Mouse (Mus musculus) limb, embryonic 13.5 days (tissue): ENCODE data around the gene Farsa. TPM values are rescaled to one million over a fixed set of nuclear protein-coding genes. Genes with fewer than 3 reads are reported as not detected.

Experiments
- ATAC-seq: fragments of 200-750 bp; cut with Nextera tagmentation; 2 replicates; pipeline ENCODE4 v1.8.0; 2017; ENCODE audit warnings: low read depth, moderate number of reproducible peaks, moderate TSS enrichment; ENCODE audit not compliant: low FRiP score
- H3K27ac ChIP-seq: fragments of 300-500 bp; sonication (generic); 2 replicates; pipeline ENCODE4 v1.5.1; 2015; ENCODE audit warnings: inconsistent platforms, mild to moderate bottlenecking, moderate library complexity
- H3K27me3 ChIP-seq: fragments of 300-500 bp; sonication (generic); 2 replicates; pipeline ENCODE4 v1.6.1; 2015; ENCODE audit warnings: mild to moderate bottlenecking, inconsistent platforms
- H3K36me3 ChIP-seq: fragments of 300-500 bp; sonication (generic); 2 replicates; pipeline ENCODE4 v1.6.1; 2015; ENCODE audit warnings: inconsistent platforms, mild to moderate bottlenecking, moderate library complexity
- H3K4me1 ChIP-seq: fragments of 300-500 bp; sonication (generic); 2 replicates; pipeline ENCODE4 v1.6.1; 2015; ENCODE audit warnings: inconsistent platforms
- H3K4me2 ChIP-seq: fragments of 300-500 bp; sonication (generic); replicated peaks from 2 replicates; pipeline ENCODE4 v1.6.1; 2015; ENCODE audit warnings: inconsistent platforms, mild to moderate bottlenecking, moderate library complexity
- H3K4me3 ChIP-seq: fragments of 300-500 bp; sonication (generic); 2 replicates; pipeline ENCODE4 v1.5.1; 2015; ENCODE audit warnings: moderate library complexity, mild to moderate bottlenecking, inconsistent platforms
- H3K9ac ChIP-seq: fragments of 300-500 bp; sonication (generic); 2 replicates; pipeline ENCODE4 v1.6.1; 2015; ENCODE audit warnings: mild to moderate bottlenecking, inconsistent platforms
- H3K9me3 ChIP-seq: fragments of 300-500 bp; sonication (generic); 2 replicates; pipeline ENCODE4 v1.6.1; 2016; ENCODE audit warnings: inconsistent platforms
- WGBS: fragments of 180-500 bp; shearing (Covaris S2); methylation state at CpG from one replicate; pipeline ENCODE4 v1.1.7; 2015; 5-methylcytosine and 5-hydroxymethylcytosine counted together
- polyA plus RNA-seq: library from polyadenylated mRNA; unstranded; fragments of >200 nt; fragmentation: Nextera tagmentation; extraction: Ambion mirVana; gene quantifications from 2 replicates; pipeline ENCODE4 v1.2.1, GENCODE M21; 2015

Gene Farsa
- polyA plus RNA-seq, 1 experiment from 2014 or later: 109 TPM

DNA sequence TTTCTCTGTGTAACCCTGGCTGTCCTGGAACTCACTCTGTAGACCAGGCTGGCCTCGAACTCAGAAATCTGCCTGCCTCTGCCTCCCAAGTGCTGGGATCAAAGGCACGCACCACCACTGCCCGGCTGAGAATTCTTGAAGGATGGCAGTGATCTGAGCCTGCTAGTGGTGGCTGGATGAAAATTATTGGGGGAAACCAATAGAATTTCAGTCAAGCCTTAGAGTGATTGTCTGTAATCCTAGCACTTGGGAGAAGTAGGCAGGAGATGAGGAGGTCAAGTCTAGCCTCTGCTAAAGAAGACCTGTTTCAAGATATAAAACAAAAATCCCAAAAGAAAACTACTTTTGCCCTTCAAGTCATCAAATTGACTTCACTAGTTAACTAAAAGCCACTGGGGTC is 355 bp upstream of the Farsa start:
- no peaks in the 10 kb centered on the region for H3K9me3 ChIP-seq
- peaks cover 13% of the 10 kb centered on the region for H3K4me1 ChIP-seq
- no peak for ATAC-seq
- no peaks in the 10 kb centered on the region for H3K27me3 ChIP-seq
- H3K27ac ChIP-seq: no peak overlapping the region
- WGBS: 92% methylated on average over 3 of the region's 3 CpGs
- H3K4me3 ChIP-seq: peak overlapping the region; percentile 89; the same call in 1 of the 2 replicates
- no peak overlapping the region for H3K4me2 ChIP-seq
- no peak overlapping the region for H3K9ac ChIP-seq
- H3K36me3 ChIP-seq: peaks cover 28% of the 10 kb centered on the region

DNA sequence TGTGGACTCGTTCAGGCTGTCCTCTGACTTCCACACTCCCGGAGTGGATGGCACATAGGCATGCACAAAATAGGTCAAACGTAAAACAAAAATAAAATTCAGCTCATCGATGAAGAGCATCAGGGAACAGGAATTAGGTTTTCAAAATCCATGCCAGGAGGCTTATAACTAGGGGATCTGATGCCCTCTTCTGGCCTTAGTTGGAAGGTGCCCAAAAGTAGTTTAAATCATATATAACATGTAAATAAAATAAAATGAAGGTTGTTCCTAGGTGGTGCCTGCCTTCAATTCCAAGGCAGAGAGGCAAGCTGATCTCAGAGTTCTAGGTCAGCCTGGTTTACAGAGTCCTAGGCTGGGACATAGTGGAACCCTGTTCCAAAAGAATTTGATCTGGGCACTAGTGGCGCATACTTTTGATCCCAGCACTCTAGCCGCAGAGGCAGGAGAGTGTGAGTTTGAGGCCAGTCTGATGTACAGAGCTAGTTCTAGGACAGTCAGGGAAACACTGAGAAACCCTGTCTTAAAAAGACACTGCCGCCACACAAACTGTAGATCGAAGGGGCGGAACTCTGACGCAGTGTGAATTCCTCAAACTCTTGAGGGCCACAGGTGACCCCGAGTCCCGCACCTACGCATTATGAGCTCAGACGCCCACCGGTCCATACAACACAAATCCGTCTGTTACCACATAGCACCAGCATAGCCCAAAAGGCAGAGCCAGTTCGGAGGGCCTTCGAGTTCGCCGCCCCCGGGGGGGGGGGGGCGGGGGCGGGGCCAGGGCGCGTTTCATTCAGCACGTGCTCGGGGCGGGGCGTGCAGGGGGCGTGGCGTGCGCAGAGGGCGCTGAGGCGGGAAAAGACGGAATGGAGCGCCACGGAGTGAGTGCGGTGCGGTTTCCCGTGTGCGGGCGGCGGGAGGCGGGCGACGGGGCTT is 14.9 kb downstream of the Farsa start, which contains the start of gene Syce2:
Syce2 (plus strand) TSS at position 736 of the 933 bp plus-strand sequence.
- H3K9me3 ChIP-seq: no peaks in the 10 kb centered on the region
- H3K4me1 ChIP-seq: peaks cover 17% of the 10 kb centered on the region
- H3K4me3 ChIP-seq: peak within 1 kb of the TSS; percentile 53
- WGBS: 13% methylated on average over 46 of the region's 46 CpGs
- peak; percentile 79 for ATAC-seq
- H3K27ac ChIP-seq: no peak within 1 kb of the TSS
- H3K36me3 ChIP-seq: peaks cover 31% of the 10 kb centered on the region
- peak within 1 kb of the TSS; percentile 66 for H3K9ac ChIP-seq
- no peaks in the 10 kb centered on the region for H3K27me3 ChIP-seq
- H3K4me2 ChIP-seq: peak within 1 kb of the TSS; percentile 97

DNA sequence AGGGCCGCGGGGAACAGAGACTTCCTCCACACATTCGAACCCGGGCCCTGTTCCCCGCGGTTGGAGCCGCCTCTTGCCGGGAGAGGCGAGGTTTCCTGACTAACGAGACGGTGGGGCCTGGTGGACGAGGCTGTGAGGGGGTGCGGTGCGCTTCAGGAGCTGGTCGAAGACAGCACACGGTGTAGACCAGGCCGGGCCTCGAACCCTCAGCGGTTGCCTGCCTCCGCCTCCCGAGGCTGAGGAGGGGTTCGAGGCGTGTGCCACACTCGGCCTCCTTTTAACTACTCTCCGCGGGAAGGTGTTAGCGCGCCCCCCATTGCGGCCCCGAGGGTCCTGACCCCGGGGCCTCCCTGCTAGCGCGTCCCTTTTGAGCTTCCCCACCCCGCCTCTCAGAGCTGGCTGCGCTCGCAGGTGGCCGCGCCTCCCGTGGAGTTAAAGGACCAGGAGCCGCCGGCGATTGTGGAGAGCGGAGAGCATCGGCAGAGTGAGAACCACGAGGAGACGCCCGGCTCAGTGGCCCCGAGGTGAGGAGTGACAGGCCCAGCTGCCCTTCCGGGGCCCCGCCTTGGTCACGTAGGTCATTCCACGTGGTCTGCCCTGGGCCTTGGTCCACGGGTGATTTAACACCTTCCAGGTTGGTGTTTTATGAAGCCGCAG is 15.6 kb downstream of the Farsa start:
- H3K4me1 ChIP-seq: peaks cover 17% of the 10 kb centered on the region
- peaks cover 23% of the 10 kb centered on the region for H3K36me3 ChIP-seq
- H3K27ac ChIP-seq: no peak overlapping the region
- H3K9me3 ChIP-seq: no peaks in the 10 kb centered on the region
- peak overlapping the region; percentile 53 for H3K4me3 ChIP-seq
- peak; percentile 66; the same call in 1 of the 2 replicates for ATAC-seq
- H3K4me2 ChIP-seq: peak overlapping the region; percentile 97
- H3K27me3 ChIP-seq: no peaks in the 10 kb centered on the region
- WGBS: 2% methylated on average over 54 of the region's 54 CpGs
- peak overlapping the region; percentile 66 for H3K9ac ChIP-seq

DNA sequence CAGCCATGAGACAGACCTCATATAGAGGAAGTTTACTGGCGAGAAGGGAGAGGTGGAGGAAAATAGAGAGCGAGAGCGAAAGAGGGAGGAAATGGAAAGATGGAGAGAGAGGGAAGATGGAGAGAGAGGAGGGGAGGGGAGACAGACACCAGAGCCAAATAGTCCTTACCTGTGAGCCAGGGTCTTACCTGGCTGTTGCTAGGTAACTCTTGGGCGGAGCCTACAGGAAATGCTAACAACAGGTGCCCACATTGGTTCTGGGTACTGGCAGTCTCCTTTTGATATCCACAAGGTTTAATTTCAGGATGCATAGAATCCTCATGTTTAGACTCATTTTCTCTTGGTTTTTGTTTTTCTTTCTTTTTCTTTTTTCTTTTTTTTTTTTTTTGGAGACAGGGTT is 16.2 kb downstream of the Farsa start:
- Histone ChIP-seq H3K4me1 (peaks cover 17% of the 10 kb centered on the region), H3K36me3 (peaks cover 17% of the 10 kb centered on the region), H3K27me3 (no peaks in the 10 kb centered on the region), H3K4me2 (peak overlapping the region; percentile 97), H3K27ac (no peak overlapping the region), H3K9ac (peak overlapping the region; percentile 66), H3K9me3 (no peaks in the 10 kb centered on the region), H3K4me3 (peak overlapping the region; percentile 53)
- WGBS: 69% methylated on average over 4 of the region's 4 CpGs
- ATAC-seq: no peak

DNA sequence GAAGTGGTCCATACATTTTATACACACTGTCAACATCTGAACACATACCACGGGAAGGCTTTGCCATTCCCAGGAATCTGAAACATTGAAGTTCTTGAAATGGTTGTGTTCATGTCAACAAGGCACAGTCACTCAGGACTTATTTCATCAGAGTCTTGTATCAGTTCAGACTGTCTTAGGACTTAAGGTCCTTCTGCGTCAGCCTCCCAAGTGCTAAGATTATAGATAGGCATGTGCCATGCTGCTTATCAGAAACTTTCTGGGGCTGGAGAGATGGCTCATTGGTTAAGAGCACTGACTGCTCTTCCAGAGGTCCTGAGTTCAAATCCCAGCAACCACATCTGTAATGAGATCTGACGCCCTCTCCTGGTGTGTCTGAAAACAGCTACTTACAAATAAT is 17.6 kb downstream of the Farsa start:
- no peaks in the 10 kb centered on the region for H3K9me3 ChIP-seq
- H3K27me3 ChIP-seq: no peaks in the 10 kb centered on the region
- H3K4me2 ChIP-seq: no peak overlapping the region
- no peak overlapping the region for H3K27ac ChIP-seq
- H3K9ac ChIP-seq: no peak overlapping the region
- peaks cover 17% of the 10 kb centered on the region for H3K4me1 ChIP-seq
- no peak overlapping the region for H3K4me3 ChIP-seq
- 93% methylated on average over 3 of the region's 3 CpGs for WGBS
- no peak for ATAC-seq
- H3K36me3 ChIP-seq: peaks cover 4% of the 10 kb centered on the region

DNA sequence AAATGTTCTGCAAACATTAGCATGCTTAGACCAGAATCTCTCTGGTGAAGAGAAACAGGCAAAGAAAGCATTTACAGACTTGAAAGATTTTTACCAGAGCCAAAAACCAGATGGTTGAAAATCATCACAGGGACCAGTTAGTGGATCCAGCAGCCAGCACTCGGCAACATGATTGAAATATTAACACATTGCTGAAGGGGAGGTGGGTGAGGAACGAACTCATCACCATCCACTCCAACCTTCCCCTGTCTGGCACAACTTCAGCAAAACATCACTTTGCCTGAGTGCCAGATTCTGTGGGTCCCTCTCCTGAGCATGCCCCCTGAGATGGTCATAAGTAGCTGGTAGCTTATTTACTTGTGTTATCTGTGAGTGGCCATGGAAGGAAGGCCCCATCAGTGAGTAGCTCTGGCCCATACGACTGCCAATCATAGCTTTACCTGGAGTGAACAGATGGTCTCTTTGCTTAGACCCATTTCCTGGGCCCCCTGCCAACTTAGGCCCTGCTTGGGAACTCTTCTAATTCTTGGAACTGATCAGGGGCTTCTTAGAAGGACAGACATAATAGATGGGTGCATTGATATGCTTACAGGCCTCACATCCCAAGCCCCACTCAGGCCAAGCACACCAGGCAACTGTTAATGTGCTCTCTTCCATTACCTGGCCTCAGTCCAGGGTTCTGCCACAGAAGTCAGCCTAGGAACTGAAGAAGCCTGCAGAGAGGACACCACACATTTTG is 20.7 kb downstream of the Farsa start:
- 78% methylated on average over 3 of the region's 3 CpGs for WGBS
- Histone ChIP-seq H3K27me3 (no peaks in the 10 kb centered on the region), H3K4me3 (no peak overlapping the region), H3K27ac (no peak overlapping the region), H3K4me1 (peaks cover 7% of the 10 kb centered on the region), H3K4me2 (no peak overlapping the region), H3K9me3 (no peaks in the 10 kb centered on the region), H3K9ac (no peak overlapping the region), H3K36me3 (no peaks in the 10 kb centered on the region)
- ATAC-seq: no peak

DNA sequence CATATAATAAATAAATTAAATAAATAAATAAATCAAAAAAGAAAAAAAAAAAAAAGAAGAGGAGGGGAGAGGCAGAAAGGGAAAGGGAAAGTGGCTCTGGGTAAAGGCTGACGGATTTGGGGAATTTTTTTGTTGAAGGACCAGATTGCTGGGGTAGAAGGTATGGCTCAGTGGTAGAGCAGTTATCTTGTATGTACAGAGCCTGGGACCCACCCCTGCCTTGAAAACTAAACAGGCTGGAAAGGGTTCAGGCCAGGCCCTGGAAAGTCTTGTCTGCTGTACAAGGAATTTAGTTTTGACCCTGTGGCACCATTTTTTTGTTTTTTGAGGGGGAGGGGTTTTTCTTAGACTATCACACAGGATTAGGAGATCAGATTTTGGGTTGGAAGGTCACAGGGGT is 22.1 kb downstream of the Farsa start:
- Histone ChIP-seq H3K4me1 (no peaks in the 10 kb centered on the region), H3K27me3 (no peaks in the 10 kb centered on the region), H3K9me3 (no peaks in the 10 kb centered on the region), H3K36me3 (0 out of 2 replicates have a peak, but pooled peaks cover 5% of the 10 kb centered on the region), H3K4me2 (no peak overlapping the region), H3K4me3 (no peak overlapping the region), H3K9ac (no peak overlapping the region), H3K27ac (no peak overlapping the region)
- WGBS: 63% methylated on average over 1 of the region's 1 CpGs
- ATAC-seq: no peak

DNA sequence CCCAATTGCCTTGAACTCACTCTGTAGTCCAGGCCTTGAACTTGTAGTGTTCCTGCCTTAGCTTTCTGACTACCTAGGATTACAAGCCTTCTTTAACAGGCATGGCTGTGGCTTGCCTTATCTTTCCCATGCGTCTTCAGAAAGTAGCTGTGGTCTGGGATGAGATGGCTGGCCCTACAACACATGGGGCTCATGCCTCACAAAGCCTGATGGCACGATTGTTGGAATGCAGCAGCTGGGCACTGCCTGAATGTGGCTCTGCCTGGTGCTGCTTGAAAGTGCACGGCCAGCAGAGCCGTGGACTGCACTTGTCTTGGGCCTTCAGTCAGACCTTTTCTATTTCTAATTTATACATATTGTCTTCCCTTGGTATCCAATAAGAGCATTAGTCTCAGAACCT is 27.9 kb downstream of the Farsa start:
- Histone ChIP-seq H3K36me3 (peaks cover 53% of the 10 kb centered on the region), H3K4me2 (no peak overlapping the region), H3K27me3 (no peaks in the 10 kb centered on the region), H3K9ac (no peak overlapping the region), H3K27ac (no peak overlapping the region), H3K9me3 (no peaks in the 10 kb centered on the region), H3K4me3 (no peak overlapping the region), H3K4me1 (no peaks in the 10 kb centered on the region)
- 89% methylated on average over 4 of the region's 4 CpGs for WGBS
- no peak for ATAC-seq

DNA sequence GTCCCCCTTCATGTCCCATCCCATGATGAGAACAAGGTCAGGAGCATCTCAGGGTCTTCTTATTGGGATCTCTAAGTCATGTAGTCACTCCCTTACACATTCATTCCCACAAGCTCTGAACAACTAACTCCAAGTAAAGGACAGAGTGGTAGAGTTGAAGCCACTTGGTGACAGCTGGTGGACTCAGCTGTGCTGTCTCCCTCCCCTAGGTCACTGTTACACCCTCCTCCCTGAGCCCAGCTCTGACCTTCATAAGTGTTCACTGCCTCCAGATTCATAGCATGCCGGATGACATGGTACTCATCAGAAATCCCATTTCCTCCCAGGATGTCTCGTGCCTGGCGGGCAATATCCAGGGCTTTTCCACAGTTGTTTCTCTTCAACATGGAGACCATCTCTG is 31.5 kb downstream of the Farsa start:
- no peaks in the 10 kb centered on the region for H3K9me3 ChIP-seq
- no peaks in the 10 kb centered on the region for H3K27me3 ChIP-seq
- no peak overlapping the region for H3K4me3 ChIP-seq
- H3K4me2 ChIP-seq: no peak overlapping the region
- WGBS: 95% methylated on average over 3 of the region's 3 CpGs
- H3K27ac ChIP-seq: no peak overlapping the region
- no peak overlapping the region for H3K9ac ChIP-seq
- peaks cover 69% of the 10 kb centered on the region for H3K36me3 ChIP-seq
- peaks cover 11% of the 10 kb centered on the region for H3K4me1 ChIP-seq
- ATAC-seq: no peak

DNA sequence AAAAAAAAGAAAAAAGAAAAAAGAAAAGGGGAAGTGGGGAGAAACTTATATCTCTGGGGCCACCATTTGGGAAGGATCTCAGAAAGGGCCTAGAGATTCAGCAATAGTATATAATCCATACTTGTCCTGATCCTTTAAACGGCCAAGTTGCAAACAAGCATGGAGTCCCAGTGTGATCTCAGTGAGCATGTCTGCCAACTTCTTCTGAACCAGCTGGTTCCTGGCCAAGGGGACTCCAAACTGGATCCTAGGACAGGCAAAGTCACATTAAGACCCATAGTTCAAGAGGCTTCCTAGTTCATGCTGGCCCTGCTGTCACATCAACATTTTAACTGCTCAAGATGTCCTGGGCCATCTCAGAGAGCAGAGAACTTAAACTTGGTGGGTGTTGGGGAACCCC is 32.4 kb downstream of the Farsa start:
- H3K9ac ChIP-seq: no peak overlapping the region
- H3K4me2 ChIP-seq: no peak overlapping the region
- H3K4me3 ChIP-seq: no peak overlapping the region
- no peaks in the 10 kb centered on the region for H3K9me3 ChIP-seq
- 92% methylated on average over 1 of the region's 1 CpGs for WGBS
- peaks cover 65% of the 10 kb centered on the region for H3K36me3 ChIP-seq
- ATAC-seq: no peak
- H3K27me3 ChIP-seq: no peaks in the 10 kb centered on the region
- H3K4me1 ChIP-seq: peaks cover 14% of the 10 kb centered on the region
- H3K27ac ChIP-seq: no peak overlapping the region

DNA sequence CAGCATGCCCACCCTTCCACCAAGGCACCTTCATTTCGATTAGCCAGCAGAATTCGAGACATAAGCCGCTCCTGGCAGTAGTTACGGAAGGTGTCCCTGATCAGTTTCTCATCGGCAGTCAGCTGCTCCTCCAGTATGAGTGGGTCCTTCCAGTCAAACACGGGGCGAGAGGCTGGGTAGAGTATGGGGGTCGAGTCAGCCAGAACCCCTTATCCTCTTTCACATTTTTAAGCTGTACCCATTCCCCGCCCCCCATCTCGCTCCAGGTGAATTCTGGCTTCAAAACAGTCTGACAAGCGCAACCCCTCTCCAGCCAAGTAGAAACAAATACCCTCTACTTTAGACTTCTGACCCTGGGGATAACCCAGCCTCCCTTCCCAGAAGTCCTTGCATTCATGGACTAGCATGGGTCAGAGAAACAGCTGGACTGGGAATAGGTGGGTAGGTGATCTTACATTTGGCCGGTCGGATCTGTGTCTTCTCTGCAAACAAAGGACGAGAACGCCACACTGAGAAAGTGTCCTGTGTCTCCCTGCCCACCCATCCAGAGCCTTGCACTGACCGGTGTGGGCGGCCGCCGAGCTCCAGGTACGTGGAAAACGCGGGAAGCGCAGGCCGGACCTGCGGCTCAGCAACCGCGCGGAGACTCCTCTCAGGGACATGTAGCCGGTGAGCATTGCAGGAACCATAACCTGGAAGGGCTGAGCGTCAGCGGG is 36.4 kb downstream of the Farsa start:
- H3K9me3 ChIP-seq: no peaks in the 10 kb centered on the region
- peak; percentile 29 for ATAC-seq

More for the DNA sequence above, 36.4 kb downstream of the Farsa start:
- WGBS: 10% methylated on average over 31 of the region's 31 CpGs
- Histone ChIP-seq H3K9ac (peak overlapping the region; percentile 74), H3K4me1 (peaks cover 21% of the 10 kb centered on the region), H3K27me3 (no peaks in the 10 kb centered on the region), H3K4me3 (peak overlapping the region; percentile 81), H3K4me2 (peak overlapping the region; percentile 76), H3K36me3 (peaks cover 31% of the 10 kb centered on the region), H3K27ac (no peak overlapping the region)
